Mouse (Mus musculus): ENCODE measurements at regions not wholly inside any gene's neighbourhood (a gene's known extent, or its start where the extent isn't known, plus 50 kb on each side); places are given as distances from the start of the nearest gene placed in this dataset.

DNA sequence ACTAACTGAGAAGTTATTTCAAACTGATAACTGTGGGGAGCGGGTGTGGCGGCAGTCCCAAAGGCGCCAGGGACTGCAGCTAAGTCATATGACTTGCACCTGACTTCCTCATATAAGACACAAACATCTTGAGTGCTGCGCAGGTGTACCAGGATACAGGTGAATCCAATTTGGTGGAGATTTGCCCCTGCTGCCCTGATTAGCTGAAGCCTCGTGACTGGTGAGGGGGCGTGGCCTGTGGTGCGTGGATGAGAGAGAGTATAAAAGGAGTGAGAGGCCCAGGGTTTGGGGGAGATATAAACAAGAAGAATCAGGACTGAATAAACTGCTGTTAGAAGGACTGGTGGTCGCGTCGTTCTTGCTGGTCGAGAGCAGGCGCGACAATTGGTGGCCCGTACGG lies 731.6 kb upstream of the Pcdh10 start:
- peak; percentile 5 for DNase-seq

DNA sequence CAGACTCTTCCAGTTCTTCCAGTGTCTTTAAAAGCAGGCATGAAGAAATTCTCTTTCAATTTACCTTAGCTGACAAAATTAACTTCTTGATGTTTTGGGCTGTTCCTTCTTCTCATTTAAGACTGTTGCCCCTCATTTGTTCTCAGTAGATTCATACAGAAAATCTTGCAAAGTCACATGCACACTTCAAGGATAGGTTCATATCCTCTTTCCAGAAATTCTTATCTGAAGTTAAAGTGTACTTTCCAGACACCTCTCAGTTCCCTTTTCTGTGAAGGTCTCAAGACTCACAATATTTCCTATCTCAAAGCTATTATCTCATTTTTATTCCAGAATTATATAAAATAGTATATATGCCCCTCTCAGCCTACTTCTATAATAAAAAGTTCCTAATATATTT lies 681.8 kb upstream of the Pcdh10 start:
- no peak for DNase-seq

DNA sequence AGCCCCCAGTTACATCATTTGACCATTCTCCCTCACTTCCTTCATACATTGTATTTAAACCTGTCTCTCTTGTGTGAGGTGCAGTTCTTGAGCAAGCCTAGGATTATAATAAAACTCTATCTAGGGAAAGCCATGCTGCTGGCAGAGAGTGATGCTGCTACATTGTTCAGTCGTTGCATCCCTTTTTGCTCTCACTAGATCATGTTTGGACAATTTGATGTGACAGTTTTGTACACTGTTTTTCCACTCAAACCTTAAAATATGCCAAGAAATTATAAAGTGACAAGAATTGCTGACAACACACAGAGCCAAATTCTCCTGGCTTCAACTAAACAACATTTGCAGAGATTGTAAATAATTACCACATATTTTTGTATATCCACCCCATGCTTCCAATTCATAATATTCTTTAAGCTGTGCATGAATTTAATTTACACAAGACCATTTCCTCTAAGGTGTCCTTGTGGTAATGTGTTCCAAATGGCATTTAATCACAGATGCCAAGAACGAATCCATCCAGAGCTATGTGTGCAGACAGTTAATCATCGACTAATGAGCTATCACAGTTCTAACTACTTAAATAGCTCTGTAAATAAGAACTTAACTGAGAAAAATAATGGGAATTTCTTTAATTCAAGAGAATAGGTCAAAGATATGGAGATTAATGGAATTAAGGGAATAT lies 681.1 kb upstream of the Pcdh10 start:
- DNase-seq: no peak

DNA sequence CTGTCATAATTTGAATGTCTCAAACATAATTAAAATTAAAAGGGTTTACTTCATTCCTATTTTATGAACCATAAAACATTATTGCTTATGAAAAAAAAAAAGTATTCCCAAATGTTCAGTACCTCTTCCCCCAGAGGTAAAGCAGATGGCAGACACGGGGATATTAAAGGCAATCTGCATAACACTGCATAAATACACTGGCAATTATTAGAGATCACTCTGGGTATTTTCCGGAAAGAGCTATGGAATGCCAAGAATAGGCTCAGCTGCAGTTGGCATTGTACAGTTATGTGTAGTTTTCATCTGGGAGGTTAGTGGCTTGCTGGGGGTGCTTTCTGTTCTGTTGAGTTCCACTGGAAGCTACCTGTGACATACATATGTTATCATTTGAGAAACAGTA lies 677.1 kb upstream of the Pcdh10 start:
- DNase-seq: no peak

DNA sequence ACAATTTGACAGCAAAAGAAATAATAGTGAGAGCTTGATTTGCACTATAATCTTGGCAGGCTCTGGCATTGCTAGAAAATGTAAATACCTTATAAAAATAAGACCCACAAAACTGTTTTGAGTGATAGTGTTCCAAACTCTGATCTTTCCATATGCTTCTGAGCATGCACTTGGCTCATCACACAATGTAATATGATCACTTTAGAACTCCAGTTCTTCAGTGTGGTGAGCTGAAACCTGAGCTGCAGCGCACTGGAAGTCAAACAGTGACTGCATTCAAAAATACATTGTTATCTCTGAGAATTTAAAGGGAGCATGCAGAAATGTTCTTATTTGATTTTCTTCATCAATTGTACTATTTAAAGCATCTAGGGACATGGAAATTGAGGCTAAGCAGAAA lies 672.5 kb upstream of the Pcdh10 start:
- DNase-seq: no peak

DNA sequence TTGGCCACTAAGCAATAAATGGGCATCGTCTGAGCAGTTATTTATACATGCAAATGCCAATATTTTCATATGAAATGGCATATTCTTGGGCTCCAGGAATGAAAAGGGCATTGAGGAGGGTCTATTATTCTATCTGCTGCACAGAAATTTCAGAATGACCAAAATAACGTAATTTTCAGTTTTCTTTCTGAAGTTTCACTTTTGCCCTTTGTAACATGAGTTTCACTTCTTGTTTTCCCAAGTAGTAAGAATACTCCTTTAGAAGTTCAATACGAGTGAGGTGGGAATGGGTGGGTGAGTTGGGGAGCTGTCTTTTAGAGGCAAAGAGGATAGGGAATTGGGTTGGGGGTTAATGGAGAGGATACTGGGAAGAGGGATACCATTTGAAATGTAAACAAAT lies 662.7 kb upstream of the Pcdh10 start:
- DNase-seq: no peak
